In the genomic region with DNA sequence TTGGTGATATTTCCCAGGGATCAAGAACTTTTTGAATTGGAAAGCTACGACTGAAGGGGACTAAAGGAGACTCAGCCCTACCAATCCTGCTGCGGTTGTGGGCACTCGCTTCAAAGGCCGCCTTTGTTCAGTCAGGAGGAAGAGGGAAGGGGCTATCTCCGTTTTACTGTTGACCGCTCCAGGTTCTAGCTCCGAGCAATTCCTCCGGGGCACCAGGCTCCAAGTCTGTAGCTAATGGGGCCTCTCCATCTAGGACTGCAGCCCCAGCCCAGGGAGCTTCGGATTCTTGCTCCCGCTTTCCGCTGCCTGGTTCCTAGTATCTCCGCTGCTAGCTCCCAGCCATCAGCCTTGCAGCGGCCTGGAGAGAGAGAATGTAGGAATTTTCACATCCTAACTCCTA, we compare ENCODE assay signal across 10 mouse cellular contexts. TPM values are rescaled to one million over a fixed set of nuclear protein-coding genes. Genes with fewer than 3 reads are reported as not detected.
A peak's percentile ranks its signal among the peaks of the same experiment; 100 is the strongest.
DNase-seq lines count a peak whose midpoint lies in the region; ATAC-seq and TF ChIP-seq lines count a peak whose summit lies in the region.
"Had no signal": no experiment of that assay in that cellular context is flagged by ENCODE, and none has a peak within 500 bp of the region (broad histone marks: within the 10 kb centered on the region; RNA-seq: fewer than 3 reads in every experiment).

No protein-coding gene starts in this region.

- peaks cover 95% of the 10 kb centered on the region for H3K27me3 ChIP-seq in lung, embryonic 15.5 days
- H3K27me3 ChIP-seq in forebrain, embryonic 13.5 days: peaks cover 77% of the 10 kb centered on the region
- peaks cover 97% of the 10 kb centered on the region for H3K27me3 ChIP-seq in liver, embryonic 13.5 days
- H3K27me3 ChIP-seq in stomach, postnatal 0 days (ENCODE audit: control insufficient read depth, insufficient read depth, low read length): peaks cover 40% of the 10 kb centered on the region

- no peak for TF ChIP-seq CTCF in lung, adult 2 months (IDR thresholded peaks at IDR 0.05; ENCODE audit: insufficient read depth, low read length)
- no peak for TF ChIP-seq CTCF in stomach, postnatal 0 days (IDR thresholded peaks at IDR 0.05; ENCODE audit: low read depth)

- H3K36me3 ChIP-seq in lung, embryonic 15.5 days: no peaks in the 10 kb centered on the region
- peaks cover 4% of the 10 kb centered on the region; the same call in 1 of the 2 replicates for H3K36me3 ChIP-seq in forebrain, embryonic 13.5 days (ENCODE audit: poor library complexity, severe bottlenecking)
- no peaks in the 10 kb centered on the region for H3K36me3 ChIP-seq in liver, embryonic 13.5 days
- H3K36me3 ChIP-seq in stomach, postnatal 0 days (ENCODE audit: control insufficient read depth, insufficient read depth, low read length): no peaks in the 10 kb centered on the region

- DNase-seq in lung, adult 2 months: no peak
- DNase-seq in liver, embryonic 13.5 days: no peak
- DNase-seq in stomach, postnatal 0 days (ENCODE audit: low spot score): no peak
- no peak for DNase-seq in natural killer cell, adult 2 months (ENCODE audit: low spot score in 2 of 2)
- no peak for DNase-seq in gastrocnemius, postnatal 36 days
- DNase-seq: gastrocnemius, postnatal 10 days had no signal

- no peak for TF ChIP-seq POLR2A in lung, adult 2 months (IDR thresholded peaks at IDR 0.05; ENCODE audit: borderline replicate concordance, extremely low read depth, low read depth, low read length)

- H3K9ac ChIP-seq in lung, embryonic 15.5 days: no peak overlapping the region
- H3K9ac ChIP-seq in forebrain, embryonic 13.5 days: peak overlapping the region; percentile 96
- H3K9ac ChIP-seq in liver, embryonic 13.5 days: no peak overlapping the region
- H3K9ac ChIP-seq in stomach, postnatal 0 days (ENCODE audit: low read length): no peak overlapping the region

- peaks cover 43% of the 10 kb centered on the region for H3K4me1 ChIP-seq in lung, embryonic 15.5 days
- peaks cover 3% of the 10 kb centered on the region; the same call in 1 of the 2 replicates for H3K4me1 ChIP-seq in lung, adult 2 months (ENCODE audit: control insufficient read depth, insufficient read depth, low read length)
- H3K4me1 ChIP-seq in forebrain, embryonic 13.5 days: peaks cover 84% of the 10 kb centered on the region
- H3K4me1 ChIP-seq in liver, embryonic 13.5 days (replicated peaks): peaks cover 5% of the 10 kb centered on the region
- H3K4me1 ChIP-seq in stomach, postnatal 0 days (replicated peaks; ENCODE audit: control insufficient read depth, insufficient read depth): no peaks in the 10 kb centered on the region

- no peak overlapping the region for H3K27ac ChIP-seq in lung, embryonic 15.5 days
- peak overlapping the region; percentile 93 for H3K27ac ChIP-seq in forebrain, embryonic 13.5 days
- no peak overlapping the region for H3K27ac ChIP-seq in liver, embryonic 13.5 days
- no peak overlapping the region for H3K27ac ChIP-seq in stomach, postnatal 0 days (replicated peaks)

- no peaks in the 10 kb centered on the region for H3K9me3 ChIP-seq in lung, embryonic 15.5 days
- no peaks in the 10 kb centered on the region for H3K9me3 ChIP-seq in forebrain, embryonic 13.5 days (replicated peaks)
- no peaks in the 10 kb centered on the region for H3K9me3 ChIP-seq in liver, embryonic 13.5 days (replicated peaks)
- H3K9me3 ChIP-seq in stomach, postnatal 0 days (ENCODE audit: control insufficient read depth, low read length): no peaks in the 10 kb centered on the region

- peak overlapping the region; percentile 69 for H3K4me2 ChIP-seq in lung, embryonic 15.5 days
- H3K4me2 ChIP-seq in forebrain, embryonic 13.5 days: peak overlapping the region; percentile 65
- 0 out of 2 replicates have a peak overlapping the region, but pooled peaks have one; percentile 35 for H3K4me2 ChIP-seq in liver, embryonic 13.5 days
- peak overlapping the region; percentile 57 for H3K4me2 ChIP-seq in stomach, postnatal 0 days (replicated peaks; ENCODE audit: low read depth)

- no peak for ATAC-seq in lung, embryonic 15.5 days (ENCODE audit: borderline replicate concordance, extremely low read depth, low FRiP score, low TSS enrichment)
- ATAC-seq in forebrain, embryonic 13.5 days: no peak
- no peak for ATAC-seq in liver, embryonic 13.5 days (ENCODE audit: low read depth)
- no peak for ATAC-seq in stomach, postnatal 0 days (ENCODE audit: low FRiP score, low TSS enrichment)
- ATAC-seq: activated CD4-positive, CD25-positive, alpha-beta regulatory T cell, adult 4 months had no signal

- no peak for TF ChIP-seq EP300 in stomach, postnatal 0 days (optimal IDR thresholded peaks at IDR 0.05)

- 3% methylated on average over 13 of the region's 13 CpGs for WGBS in lung, embryonic 15.5 days
- 7% methylated on average over 13 of the region's 13 CpGs for WGBS in lung, adult 2 months
- WGBS in forebrain, embryonic 13.5 days: 1% methylated on average over 13 of the region's 13 CpGs
- 1% methylated on average over 13 of the region's 13 CpGs for WGBS in liver, embryonic 13.5 days (ENCODE audit: insufficient replicate concordance)
- WGBS in stomach, postnatal 0 days: 8% methylated on average over 13 of the region's 13 CpGs

- intact Hi-C loops in gastrocnemius, postnatal 36 days (cut with DNase I): no loop called here

- peak overlapping the region; percentile 32 for H3K4me3 ChIP-seq in lung, embryonic 15.5 days
- H3K4me3 ChIP-seq in lung, adult 2 months (replicated peaks; ENCODE audit: extremely low read depth, low read depth, low read length): no peak overlapping the region
- H3K4me3 ChIP-seq in forebrain, embryonic 13.5 days: peak overlapping the region; percentile 77
- H3K4me3 ChIP-seq in liver, embryonic 13.5 days (replicated peaks): peak overlapping the region; percentile 16; the same call in 1 of the 2 replicates
- H3K4me3 ChIP-seq in stomach, postnatal 0 days (ENCODE audit: low read depth, low read length): peak overlapping the region; percentile 40

RNA-seq across cellular contexts. Expression of a gene that starts 3.4 kb away (rescaled TPM):
- polyA plus RNA-seq in lung, embryonic 15.5 days (2015; fragmentation: Nextera tagmentation; extraction: Ambion mirVana): not detected in 2 replicates
- polyA plus RNA-seq in lung, adult 2 months (2012; rRNA removed): not detected in 2 replicates
- polyA plus RNA-seq in forebrain, embryonic 13.5 days (2015; fragmentation: Nextera tagmentation; extraction: Ambion mirVana): 77.6 and 83.4 TPM in 2 replicates
- polyA plus RNA-seq in liver, embryonic 13.5 days (2015; fragmentation: Nextera tagmentation; extraction: Ambion mirVana): 0.08 TPM in 1 of 2 replicates, not detected in the other
- not detected in 2 replicates for polyA plus RNA-seq in stomach, postnatal 0 days (2015; fragmentation: Nextera tagmentation; extraction: Ambion mirVana)
- total RNA-seq in gastrocnemius, postnatal 36 days (2021): not detected
- total RNA-seq: gastrocnemius, postnatal 10 days; megakaryocyte-erythroid progenitor cell, adult 5-6 weeks had no signal
- polyA plus RNA-seq: activated CD4-positive, CD25-positive, alpha-beta regulatory T cell, adult 4 months had no signal

RNA-seq across cellular contexts. Expression of a gene that starts 53.1 kb away (rescaled TPM):
- polyA plus RNA-seq in lung, embryonic 15.5 days (2015; fragmentation: Nextera tagmentation; extraction: Ambion mirVana): 65.5 and 70.2 TPM in 2 replicates
- polyA plus RNA-seq in lung, adult 2 months (2012; rRNA removed): 33.2 and 33.6 TPM in 2 replicates
- polyA plus RNA-seq in forebrain, embryonic 13.5 days (2015; fragmentation: Nextera tagmentation; extraction: Ambion mirVana): 29.1 and 30.6 TPM in 2 replicates
- polyA plus RNA-seq in liver, embryonic 13.5 days (2015; fragmentation: Nextera tagmentation; extraction: Ambion mirVana): 29.5 and 30.7 TPM in 2 replicates
- 58.8 and 62.1 TPM in 2 replicates for polyA plus RNA-seq in stomach, postnatal 0 days (2015; fragmentation: Nextera tagmentation; extraction: Ambion mirVana)
- total RNA-seq in gastrocnemius, postnatal 36 days (2021): 10 to 100 TPM; 45.2 to 45.4 TPM

Comparison
In these comparisons a context has a peak if more than half of its experiments do, and no peak if none do; other contexts are left out.
1. RNA of a gene that starts 3.4 kb away (polyA plus RNA-seq): 77.6 to 83.4 TPM in forebrain, embryonic 13.5 days; not detected in lung, embryonic 15.5 days, not detected in lung, adult 2 months, 0.08 TPM in liver, embryonic 13.5 days and not detected in stomach, postnatal 0 days; every median in the first group is over 10 times any median in the second.
2. Peak in every context shown above with its lines, with median percentiles within 50 percentile points of each other: H3K4me2 ChIP-seq.